Mouse (Mus musculus): ENCODE results near the gene Sell. TPM values are rescaled to one million over a fixed set of nuclear protein-coding genes. Genes with fewer than 3 reads are reported as not detected.

Gene Sell
- polyA plus RNA-seq, 1 experiment from 2014 or later, result 0.23 TPM

DNA sequence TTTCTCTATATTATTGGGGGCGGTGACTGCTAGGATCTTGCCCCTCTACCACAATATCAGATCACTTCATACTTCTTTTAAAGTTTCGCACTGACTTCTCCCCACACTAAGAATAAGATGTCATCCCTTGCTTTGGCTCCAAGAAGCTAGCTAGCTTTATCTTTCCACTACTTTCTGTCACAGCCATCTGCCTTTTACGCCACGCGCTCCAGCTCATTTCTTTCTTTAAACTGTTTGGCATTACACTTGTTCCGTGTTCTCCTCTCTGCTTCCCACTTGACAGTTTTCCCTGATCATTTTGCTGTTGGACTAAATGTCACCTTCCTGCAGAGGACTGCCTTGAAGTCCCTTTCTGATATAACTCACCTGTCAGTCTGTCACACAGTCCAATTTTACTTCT, 56.1 kb downstream of the Sell start:
- no peak overlapping the region for H3K4me3 ChIP-seq (ENCODE audit: low read depth, low read length)
- no peaks in the 10 kb centered on the region for H3K4me1 ChIP-seq (replicated peaks; ENCODE audit: control insufficient read depth, insufficient read depth, low read length)
- no peak overlapping the region for H3K27ac ChIP-seq (ENCODE audit: low read depth, low read length)
- ATAC-seq, result no peak
- H3K9me3 ChIP-seq (ENCODE audit: control insufficient read depth), result no peaks in the 10 kb centered on the region
- no peaks in the 10 kb centered on the region for H3K36me3 ChIP-seq (ENCODE audit: control insufficient read depth, insufficient read depth)
- H3K9ac ChIP-seq (ENCODE audit: low read depth, low read length), result no peak overlapping the region
- TF ChIP-seq CTCF (IDR thresholded peaks at IDR 0.05; ENCODE audit: low read depth), result no peak
- WGBS, result 90% methylated on average over 6 of the region's 6 CpGs
- H3K4me2 ChIP-seq (replicated peaks; ENCODE audit: low read depth), result no peak overlapping the region
- H3K27me3 ChIP-seq (replicated peaks; ENCODE audit: control insufficient read depth, insufficient read depth, low read length), result no peaks in the 10 kb centered on the region

DNA sequence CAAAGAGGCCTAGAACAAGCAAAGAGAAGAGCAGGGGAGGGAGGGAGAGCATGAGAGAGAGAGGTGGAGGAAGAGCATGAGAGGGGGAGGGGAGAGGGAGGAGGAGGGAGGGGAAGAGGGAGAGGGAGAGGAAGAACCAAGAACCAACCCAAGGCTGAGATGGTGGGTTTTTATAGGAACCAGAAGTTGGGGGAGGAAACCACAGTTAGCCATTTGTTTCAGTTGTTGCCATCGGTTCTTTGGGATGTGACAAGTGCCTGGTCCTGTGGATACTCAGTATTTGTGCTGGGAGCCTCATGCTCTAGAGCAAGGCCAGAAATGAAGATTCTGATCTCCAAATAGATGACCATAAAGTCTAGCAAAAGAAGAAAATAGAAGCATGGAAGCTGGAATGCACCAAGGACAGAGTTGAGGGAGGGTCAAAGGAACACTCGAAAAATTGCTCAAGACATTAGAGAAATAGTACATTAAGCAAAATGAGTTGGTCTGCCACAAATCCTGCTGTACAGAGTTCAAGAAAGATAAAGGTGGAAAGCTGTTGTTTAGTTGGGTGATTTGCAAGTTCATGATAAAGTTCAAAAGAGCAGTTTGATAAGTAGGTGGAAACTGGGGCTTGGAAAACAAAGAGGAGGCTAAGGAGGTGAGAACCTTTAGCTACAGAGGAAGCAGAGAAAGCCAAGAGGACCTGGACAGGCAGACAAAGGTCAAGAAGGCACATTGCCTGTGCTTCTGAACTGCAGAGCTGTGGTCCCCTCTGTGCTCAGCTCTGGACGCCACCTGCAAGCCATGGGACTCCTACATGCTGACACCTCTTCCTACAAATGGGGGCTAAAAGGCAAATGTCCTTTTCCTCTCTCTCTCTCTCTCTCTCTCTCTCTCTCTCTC, 58.4 kb downstream of the Sell start:
- Histone ChIP-seq H3K4me1 (replicated peaks; ENCODE audit: control insufficient read depth, insufficient read depth, low read length) (no peaks in the 10 kb centered on the region), H3K9me3 (ENCODE audit: control insufficient read depth) (no peaks in the 10 kb centered on the region), H3K4me2 (replicated peaks; ENCODE audit: low read depth) (no peak overlapping the region), H3K9ac (ENCODE audit: low read depth, low read length) (no peak overlapping the region), H3K27ac (ENCODE audit: low read depth, low read length) (no peak overlapping the region), H3K36me3 (ENCODE audit: control insufficient read depth, insufficient read depth) (no peaks in the 10 kb centered on the region), H3K27me3 (replicated peaks; ENCODE audit: control insufficient read depth, insufficient read depth, low read length) (no peaks in the 10 kb centered on the region), H3K4me3 (ENCODE audit: low read depth, low read length) (no peak overlapping the region)
- peak; percentile 86 for ATAC-seq
- 47% methylated on average over 3 of the region's 3 CpGs for WGBS
- no peak for TF ChIP-seq CTCF (IDR thresholded peaks at IDR 0.05; ENCODE audit: low read depth)

DNA sequence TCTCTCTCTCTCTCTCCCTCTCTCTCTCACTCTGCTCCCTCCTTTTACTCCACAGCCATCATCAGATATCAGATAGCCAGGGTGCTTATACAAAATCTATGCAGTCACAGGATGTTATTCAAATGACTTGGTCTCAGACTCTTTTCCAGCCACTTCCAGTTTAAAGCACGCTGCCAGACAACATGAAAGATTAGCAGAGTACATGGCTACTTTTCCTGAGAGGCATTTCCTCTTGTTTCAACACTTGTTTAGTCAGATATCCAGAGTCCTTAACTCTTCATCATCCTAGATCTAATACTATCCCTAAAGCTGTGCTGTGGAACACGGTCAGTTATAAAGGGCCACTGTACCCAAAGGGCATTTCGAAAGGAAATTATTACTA, 59.0 kb downstream of the Sell start:
- Histone ChIP-seq H3K36me3 (ENCODE audit: control insufficient read depth, insufficient read depth) (no peaks in the 10 kb centered on the region), H3K27me3 (replicated peaks; ENCODE audit: control insufficient read depth, insufficient read depth, low read length) (no peaks in the 10 kb centered on the region), H3K4me2 (replicated peaks; ENCODE audit: low read depth) (no peak overlapping the region), H3K4me3 (ENCODE audit: low read depth, low read length) (no peak overlapping the region), H3K9me3 (ENCODE audit: control insufficient read depth) (no peaks in the 10 kb centered on the region), H3K4me1 (replicated peaks; ENCODE audit: control insufficient read depth, insufficient read depth, low read length) (no peaks in the 10 kb centered on the region), H3K27ac (ENCODE audit: low read depth, low read length) (no peak overlapping the region), H3K9ac (ENCODE audit: low read depth, low read length) (no peak overlapping the region)
- 68% methylated on average over 3 of the region's 3 CpGs for WGBS
- no peak for TF ChIP-seq CTCF (IDR thresholded peaks at IDR 0.05; ENCODE audit: low read depth)
- ATAC-seq, result no peak; the same call in 1 of the 2 replicates

DNA sequence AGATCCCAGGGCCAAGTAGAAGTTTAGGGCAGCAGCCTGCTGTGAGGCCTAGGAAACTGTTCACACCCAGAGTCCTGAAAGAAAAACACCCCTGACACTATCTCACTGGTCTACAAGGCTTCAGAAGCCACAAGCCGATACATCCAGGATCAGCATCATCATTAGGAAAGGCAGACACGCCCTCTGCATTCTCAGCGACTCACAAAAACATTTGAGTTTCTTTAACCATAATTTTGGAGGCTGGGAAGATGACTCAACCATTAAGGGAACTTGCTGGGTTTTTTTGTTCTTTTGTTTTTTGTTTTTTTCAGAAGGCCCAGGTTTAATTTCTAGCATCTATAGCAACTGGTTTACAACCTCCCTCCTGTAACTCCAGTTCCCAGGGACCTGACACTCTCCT, 62.1 kb downstream of the Sell start:
- Histone ChIP-seq H3K36me3 (ENCODE audit: control insufficient read depth, insufficient read depth) (no peaks in the 10 kb centered on the region), H3K9ac (ENCODE audit: low read depth, low read length) (no peak overlapping the region), H3K4me3 (ENCODE audit: low read depth, low read length) (no peak overlapping the region), H3K27ac (ENCODE audit: low read depth, low read length) (no peak overlapping the region), H3K9me3 (ENCODE audit: control insufficient read depth) (no peaks in the 10 kb centered on the region), H3K4me1 (replicated peaks; ENCODE audit: control insufficient read depth, insufficient read depth, low read length) (no peaks in the 10 kb centered on the region), H3K4me2 (replicated peaks; ENCODE audit: low read depth) (no peak overlapping the region), H3K27me3 (replicated peaks; ENCODE audit: control insufficient read depth, insufficient read depth, low read length) (no peaks in the 10 kb centered on the region)
- ATAC-seq, result no peak
- no peak for TF ChIP-seq CTCF (IDR thresholded peaks at IDR 0.05; ENCODE audit: low read depth)
- WGBS, result 56% methylated on average over 3 of the region's 3 CpGs

DNA sequence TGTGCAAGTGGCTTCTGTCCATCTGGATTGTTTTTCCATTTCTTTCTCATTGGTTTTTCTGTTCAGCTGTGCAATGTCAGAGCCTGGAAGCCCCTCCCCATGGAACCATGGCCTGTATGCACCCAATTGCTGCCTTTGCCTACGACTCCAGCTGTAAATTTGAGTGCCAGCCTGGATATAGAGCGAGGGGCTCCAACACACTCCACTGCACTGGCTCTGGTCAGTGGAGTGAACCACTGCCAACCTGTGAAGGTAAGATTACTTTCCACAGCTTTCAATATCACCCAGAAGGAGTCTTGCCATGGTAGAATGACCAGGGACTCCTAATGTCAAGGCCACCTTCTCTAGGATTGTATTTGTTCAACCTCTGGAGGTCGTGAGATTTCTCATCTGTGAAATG, 68.2 kb downstream of the Sell start:
- no peak for ATAC-seq
- WGBS, result 59% methylated on average over 3 of the region's 3 CpGs
- H3K4me3 ChIP-seq (ENCODE audit: low read depth, low read length), result no peak overlapping the region

DNA sequence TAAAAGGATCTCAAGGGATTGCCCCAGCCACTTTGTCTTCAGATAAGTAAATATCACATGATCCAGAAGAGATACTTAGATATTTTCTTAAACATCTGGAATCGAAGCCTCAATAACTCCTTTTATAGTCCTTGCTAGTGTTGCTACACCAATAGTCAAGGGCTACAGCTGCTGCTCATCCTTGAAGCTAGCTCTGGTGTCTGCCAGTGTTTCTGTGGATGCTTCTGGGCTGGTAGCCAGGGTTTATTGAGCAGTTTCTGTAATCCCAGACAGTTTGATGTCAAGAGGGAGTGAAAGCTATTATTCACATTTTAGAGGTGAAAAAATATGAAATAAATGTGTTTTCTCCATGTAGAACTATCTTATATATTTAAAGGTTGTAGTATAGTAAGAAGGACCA, 70.8 kb downstream of the Sell start:
- no peak overlapping the region for H3K9ac ChIP-seq (ENCODE audit: low read depth, low read length)
- WGBS, result 52% methylated on average over 1 of the region's 1 CpGs
- H3K4me1 ChIP-seq (replicated peaks; ENCODE audit: control insufficient read depth, insufficient read depth, low read length), result no peaks in the 10 kb centered on the region
- no peak for ATAC-seq
- no peak overlapping the region for H3K4me2 ChIP-seq (replicated peaks; ENCODE audit: low read depth)
- H3K4me3 ChIP-seq (ENCODE audit: low read depth, low read length), result no peak overlapping the region
- H3K9me3 ChIP-seq (ENCODE audit: control insufficient read depth), result no peaks in the 10 kb centered on the region
- no peaks in the 10 kb centered on the region for H3K36me3 ChIP-seq (ENCODE audit: control insufficient read depth, insufficient read depth)
- TF ChIP-seq CTCF (IDR thresholded peaks at IDR 0.05; ENCODE audit: low read depth), result no peak
- H3K27me3 ChIP-seq (replicated peaks; ENCODE audit: control insufficient read depth, insufficient read depth, low read length), result no peaks in the 10 kb centered on the region
- no peak overlapping the region for H3K27ac ChIP-seq (ENCODE audit: low read depth, low read length)

More for the DNA sequence above, 68.2 kb downstream of the Sell start:
- no peaks in the 10 kb centered on the region for H3K9me3 ChIP-seq (ENCODE audit: control insufficient read depth)
- H3K4me2 ChIP-seq (replicated peaks; ENCODE audit: low read depth), result no peak overlapping the region
- TF ChIP-seq CTCF (IDR thresholded peaks at IDR 0.05; ENCODE audit: low read depth), result no peak
- no peaks in the 10 kb centered on the region for H3K4me1 ChIP-seq (replicated peaks; ENCODE audit: control insufficient read depth, insufficient read depth, low read length)
- no peak overlapping the region for H3K27ac ChIP-seq (ENCODE audit: low read depth, low read length)
- no peaks in the 10 kb centered on the region for H3K36me3 ChIP-seq (ENCODE audit: control insufficient read depth, insufficient read depth)
- no peak overlapping the region for H3K9ac ChIP-seq (ENCODE audit: low read depth, low read length)
- H3K27me3 ChIP-seq (replicated peaks; ENCODE audit: control insufficient read depth, insufficient read depth, low read length), result no peaks in the 10 kb centered on the region

Other genes starting within 250 kb of the Sell start
- gene Scyl3, start 132.9 kb upstream of the Sell start, polyA plus RNA-seq (2015; fragmentation: Nextera tagmentation; extraction: Ambion mirVana), result 14.9 and 16.2 TPM in 2 replicates
- gene BC055324, start 67.2 kb upstream of the Sell start, polyA plus RNA-seq (2015; fragmentation: Nextera tagmentation; extraction: Ambion mirVana), result 3.2 and 3.9 TPM in 2 replicates
- gene Mettl18, start 67.1 kb upstream of the Sell start, polyA plus RNA-seq (2015; fragmentation: Nextera tagmentation; extraction: Ambion mirVana), result 5.9 and 6.5 TPM in 2 replicates
- 0.04 and 0.07 TPM in 2 replicates for gene Sele, start 13.7 kb upstream of the Sell start, polyA plus RNA-seq (2015; fragmentation: Nextera tagmentation; extraction: Ambion mirVana)
- 0.41 and 0.50 TPM in 2 replicates for gene Selp, start 53.3 kb downstream of the Sell start, polyA plus RNA-seq (2015; fragmentation: Nextera tagmentation; extraction: Ambion mirVana)
- 0.22 and 0.41 TPM in 2 replicates for gene F5, start 89.9 kb downstream of the Sell start, polyA plus RNA-seq (2015; fragmentation: Nextera tagmentation; extraction: Ambion mirVana)
- gene Slc19a2, start 187.1 kb downstream of the Sell start, polyA plus RNA-seq (2015; fragmentation: Nextera tagmentation; extraction: Ambion mirVana), result 5.0 and 5.1 TPM in 2 replicates
- 5.2 and 6.0 TPM in 2 replicates for gene Ccdc181, start 213.6 kb downstream of the Sell start, polyA plus RNA-seq (2015; fragmentation: Nextera tagmentation; extraction: Ambion mirVana)
- 17.7 and 18.0 TPM in 2 replicates for gene Nme7, start 242.1 kb downstream of the Sell start, polyA plus RNA-seq (2015; fragmentation: Nextera tagmentation; extraction: Ambion mirVana)
- gene Blzf1, start 245.5 kb downstream of the Sell start, polyA plus RNA-seq (2015; fragmentation: Nextera tagmentation; extraction: Ambion mirVana), result 16.7 and 17.2 TPM in 2 replicates